Mouse (Mus musculus) G1E (cell line): Measurements from ENCODE around the gene Cenpp.

Experiments
- CTCF ChIP-seq: IDR thresholded peaks from 2 replicates; pipeline ENCODE4 v1.5.1; 2012; ENCODE audit warnings: low read depth, low read length, inconsistent platforms, mixed read lengths
- GATA1 ChIP-seq: IDR thresholded peaks from 2 replicates; pipeline ENCODE4 v1.6.1; 2012; ENCODE audit warnings: borderline replicate concordance, low read length, inconsistent platforms, mixed read lengths
- GATA2 ChIP-seq: IDR thresholded peaks from 2 replicates; pipeline ENCODE4 v1.6.1; 2012; ENCODE audit warnings: low read depth, low read length, inconsistent platforms, borderline replicate concordance
- POLR2AphosphoS5 ChIP-seq: IDR thresholded peaks from 2 replicates; pipeline ENCODE4 v1.6.1; 2012; ENCODE audit warnings: low read depth, low read length, inconsistent platforms; ENCODE audit not compliant: insufficient replicate concordance
- TAL1 ChIP-seq: conservative IDR thresholded peaks from 2 replicates; pipeline ENCODE4 v1.6.1; 2012; ENCODE audit warnings: low read depth, low read length, inconsistent platforms, mixed read lengths

- no peak for TF ChIP-seq CTCF
- no peak for TF ChIP-seq GATA2
- TF ChIP-seq GATA1, result no peak
- TF ChIP-seq TAL1, result no peak
- no peak for TF ChIP-seq POLR2AphosphoS5
Observed at GRCm38 (mm10) chr13:49430529-49430928, 222.1 kb downstream of the Cenpp start.
